Mouse (Mus musculus) left cerebral cortex, adult 2 months (tissue): ENCODE data around the gene Pelp1. TPM values are rescaled to one million over a fixed set of nuclear protein-coding genes. Genes with fewer than 3 reads are reported as not detected.

ENCODE experiments used
- DNase-seq, 2 experiments: peaks; one replicate each; pipeline ENCODE4 v3.0.0; 2021 to 2022; ENCODE audit warnings: low spot score in 2 of 2, mixed read lengths in 1 of 2; ENCODE audit errors: extremely low spot score in 1 of 2
- H3K27ac ChIP-seq: fragments of 200-600 bp; 2 replicates; pipeline ENCODE4 v1.8.1; 2022
- H3K4me3 ChIP-seq: fragments of 200-600 bp; 2 replicates; pipeline ENCODE4 v1.8.1; 2022
- CTCF ChIP-seq: fragments of 200-600 bp; IDR thresholded peaks from 2 replicates; pipeline ENCODE4 v1.8.1; 2022; ENCODE audit warnings: antibody characterized with exemption, mild to moderate bottlenecking, moderate library complexity
- intact Hi-C: fragments of 180-260 bp; cut with DNase I; formaldehyde crosslinking; loops from one replicate; pipeline ENCODE4 v1.15.1; 2025
- long read RNA-seq, 2 experiments: library from polyadenylated mRNA; stranded (forward); transcript quantifications; one replicate each; pipeline ENCODE4 v2.0.0; 2021; ENCODE audit warnings: borderline mapping rate in 2 of 2
- total RNA-seq, 2 experiments: library from RNA; stranded (reverse); gene quantifications; 2 replicates each; pipeline ENCODE4 v1.2.3; 2021

Pelp1 gene
- total RNA-seq: 10 to 100 TPM; 34.6 to 36.2 TPM
- long read RNA-seq, experiment 1, transcript Pelp1-201 (17 exons, 3,435 nt): major isoform, 20 of 33 reads
- long read RNA-seq, experiment 1, partial matches to known transcripts: 8 of 33 reads
- long read RNA-seq, experiment 1, other reads (novel, unspliced or antisense): 5 of 33 reads
- long read RNA-seq, experiment 2, transcript Pelp1-201 (17 exons, 3,435 nt): major isoform, 11 of 20 reads
- long read RNA-seq, experiment 2, partial matches to known transcripts: 5 of 20 reads
- long read RNA-seq, experiment 2, other reads (novel, unspliced or antisense): 4 of 20 reads

- no peak for TF ChIP-seq CTCF
- intact Hi-C loops: loop anchor here (2.0 to 5.0 kb wide), 4 partner anchors 23 to 353 kb away; partner anchors contain the start of genes Arrb2 and Zfp3
- H3K27ac ChIP-seq: peak within 1 kb of the TSS; percentile 93
Observed at GRCm38 (mm10) chr11:70409594-70410296, at the start of gene Pelp1. Gene Pelp1, minus strand, starts transcription at chr11:70410031.

GRCm38 (mm10) chr11:70458688-70459600 lies 49.1 kb upstream of the Pelp1 start, which contains the start of gene Zmynd15:
Gene Zmynd15, plus strand, starts transcription at chr11:70459433.
- intact Hi-C loops: no loop called here
- DNase-seq: no peak
- Histone ChIP-seq H3K27ac (no peak within 1 kb of the TSS), H3K4me3 (peak within 1 kb of the TSS; percentile 52)
- TF ChIP-seq CTCF: no peak

More at GRCm38 (mm10) chr11:70409594-70410296, at the start of gene Pelp1:
- DNase-seq: peak; percentile 87 to 90
- H3K4me3 ChIP-seq: peak within 1 kb of the TSS; percentile 59

- Histone ChIP-seq H3K4me3 (no peak overlapping the region), H3K27ac (no peak overlapping the region)
- no peak for TF ChIP-seq CTCF
- intact Hi-C loops: loop anchor here (2.0 kb wide), 1 partner anchor 57 kb away; no protein-coding TSS in a partner anchor
- DNase-seq: no peak
Observed at GRCm38 (mm10) chr11:70453261-70454044, 43.6 kb upstream of the Pelp1 start.

DNA sequence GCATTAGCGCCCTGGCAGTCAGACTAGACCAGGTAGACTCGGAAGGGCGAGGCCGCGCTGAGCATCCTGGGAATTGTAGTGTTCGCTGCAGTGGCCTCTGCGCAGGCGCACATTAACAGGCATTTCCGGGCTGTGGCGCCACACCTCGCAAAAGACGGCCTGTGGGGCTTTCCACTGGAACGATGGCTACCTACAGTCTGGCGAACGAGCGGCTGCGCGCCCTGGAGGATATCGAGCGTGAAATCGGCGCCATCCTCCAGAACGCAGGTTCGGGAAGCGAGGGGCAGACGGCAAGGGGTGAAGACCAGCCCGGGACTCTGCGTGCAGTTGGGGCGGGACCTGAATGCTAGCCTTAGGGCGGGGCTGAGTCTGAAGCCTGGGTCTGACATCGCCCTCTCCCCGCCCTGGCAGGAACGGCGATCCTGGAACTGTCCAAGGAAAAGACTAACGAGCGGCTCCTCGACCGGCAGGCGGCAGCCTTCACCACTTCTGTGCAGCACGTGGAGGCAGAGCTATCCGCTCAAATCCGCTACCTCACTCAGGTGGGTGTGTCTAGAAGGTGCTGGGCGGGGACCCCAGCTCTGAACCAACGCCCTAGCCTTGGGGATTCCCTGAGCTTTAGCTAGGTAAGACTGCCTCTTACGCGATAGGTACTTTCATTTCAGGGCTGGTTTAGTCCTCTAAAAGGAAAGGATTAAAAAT lies 42.1 kb upstream of the Pelp1 start, which contains the start of gene Med11:
TSS of gene Med11 (plus strand) at position 123 of the 702 bp plus-strand sequence.
- Histone ChIP-seq H3K27ac (peak within 1 kb of the TSS; percentile 99), H3K4me3 (peak within 1 kb of the TSS; percentile 83)
- intact Hi-C loops: loop anchor here (1.0 to 2.0 kb wide), 3 partner anchors 19 to 195 kb away; partner anchors contain the start of genes Rnf167 and Slc25a11
- peak; percentile 92 for DNase-seq
- TF ChIP-seq CTCF: peak; percentile 86

GRCm38 (mm10) chr11:70450926-70451325 lies 41.1 kb upstream of the Pelp1 start:
- intact Hi-C loops: loop anchor here (1.0 kb wide), 1 partner anchor 18 kb away; no protein-coding TSS in a partner anchor
- no peak for DNase-seq
- no peak for TF ChIP-seq CTCF

DNA sequence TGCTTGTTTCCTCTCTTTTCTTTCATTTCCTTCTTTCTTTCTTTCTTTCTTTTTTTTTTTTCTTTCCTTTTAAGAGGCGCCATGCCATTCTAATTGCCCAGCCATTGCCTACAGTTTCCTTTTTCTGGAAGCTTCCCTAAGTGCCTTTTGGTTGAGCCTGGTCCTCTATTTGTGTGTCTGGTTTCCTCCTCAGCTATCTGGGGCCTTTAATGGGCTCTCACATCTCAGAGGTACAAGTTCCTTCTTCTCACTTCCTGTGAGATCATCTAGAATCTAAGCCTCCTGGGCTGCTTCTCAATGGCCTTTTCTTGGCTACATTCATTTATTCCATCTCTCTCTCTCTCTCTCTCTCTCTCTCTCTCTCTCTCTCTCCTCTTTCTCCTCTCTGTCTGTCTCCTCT lies 37.5 kb upstream of the Pelp1 start:
- intact Hi-C loops: no loop called here
- Histone ChIP-seq H3K27ac (no peak overlapping the region), H3K4me3 (no peak overlapping the region)
- no peak for TF ChIP-seq CTCF
- no peak for DNase-seq

More at GRCm38 (mm10) chr11:70450926-70451325, 41.1 kb upstream of the Pelp1 start:
- no peak overlapping the region for H3K4me3 ChIP-seq
- H3K27ac ChIP-seq: no peak overlapping the region

- Histone ChIP-seq H3K4me3 (no peak overlapping the region), H3K27ac (no peak overlapping the region)
- peak; percentile 8 for TF ChIP-seq CTCF
- DNase-seq: no peak
- intact Hi-C loops: no loop called here
Observed at GRCm38 (mm10) chr11:70446756-70447155, 36.9 kb upstream of the Pelp1 start.

- Histone ChIP-seq H3K27ac (no peak overlapping the region), H3K4me3 (no peak overlapping the region)
- intact Hi-C loops: no loop called here
- DNase-seq: no peak
- TF ChIP-seq CTCF: no peak
Observed at GRCm38 (mm10) chr11:70444667-70445066, 34.8 kb upstream of the Pelp1 start.

- no peak overlapping the region for H3K27ac ChIP-seq
- no peak for TF ChIP-seq CTCF
- no peak for DNase-seq
- no peak overlapping the region for H3K4me3 ChIP-seq
- intact Hi-C loops: no loop called here
Observed at GRCm38 (mm10) chr11:70443964-70444363, 34.1 kb upstream of the Pelp1 start.

DNA sequence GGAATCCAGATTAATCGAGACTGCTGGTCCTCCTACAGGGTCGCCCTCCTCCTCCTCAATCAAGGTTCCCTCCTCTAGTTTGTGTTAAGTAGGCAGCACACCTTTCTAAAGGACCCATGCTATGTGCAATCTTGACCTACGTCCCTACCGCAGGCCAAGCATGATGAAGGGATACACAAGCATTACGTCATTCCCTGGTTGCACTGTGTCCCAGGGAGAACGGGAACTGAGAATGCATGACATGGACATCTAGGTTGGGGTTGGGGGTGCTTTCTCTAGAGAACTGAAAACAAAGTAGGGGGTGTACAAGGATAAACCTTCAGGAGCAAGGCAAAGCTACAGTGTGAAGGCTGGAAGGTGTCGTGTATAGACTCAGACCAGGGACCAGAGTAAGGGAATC lies 32.1 kb upstream of the Pelp1 start:
- H3K4me3 ChIP-seq: no peak overlapping the region
- intact Hi-C loops: no loop called here
- no peak overlapping the region for H3K27ac ChIP-seq
- TF ChIP-seq CTCF: no peak
- no peak for DNase-seq
